Mouse (Mus musculus) left cerebral cortex, adult 11 months (tissue): Measurements from ENCODE around the gene Crat.
"Not testable (repeated sequence)": the region's sequence is repeated elsewhere in the genome, so short reads cannot be mapped to it uniquely, and the experiment has no call there.

Source experiments
- DNase-seq: peaks from one replicate; pipeline ENCODE4 v3.0.0; 2022; ENCODE audit warnings: low spot score

Gene Crat

DNA sequence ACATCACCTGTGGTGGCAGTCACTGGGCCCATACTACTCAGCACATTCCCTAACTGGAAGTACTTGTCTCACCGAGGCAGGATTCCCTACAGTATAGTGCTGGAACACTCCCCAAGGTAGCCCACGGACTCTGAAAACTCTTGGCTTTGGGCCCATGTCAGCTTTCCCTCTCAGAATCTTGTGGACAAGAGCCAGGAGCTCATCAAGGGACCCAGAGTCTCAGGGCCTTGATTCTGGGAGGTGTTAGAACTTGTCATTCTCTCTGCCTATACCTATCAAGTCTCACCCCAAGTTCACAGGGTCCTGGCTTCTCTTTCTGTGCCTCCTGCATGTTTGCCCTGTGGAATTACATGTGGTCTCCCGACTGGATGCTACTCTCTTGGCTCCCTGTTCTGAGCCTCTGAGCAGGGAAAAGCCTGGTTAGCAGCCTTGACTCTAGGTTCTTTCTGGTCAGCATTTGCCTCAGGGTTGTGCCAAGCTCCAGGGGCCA lies 24.6 kb upstream of the Crat start:
- DNase-seq: no peak

DNA sequence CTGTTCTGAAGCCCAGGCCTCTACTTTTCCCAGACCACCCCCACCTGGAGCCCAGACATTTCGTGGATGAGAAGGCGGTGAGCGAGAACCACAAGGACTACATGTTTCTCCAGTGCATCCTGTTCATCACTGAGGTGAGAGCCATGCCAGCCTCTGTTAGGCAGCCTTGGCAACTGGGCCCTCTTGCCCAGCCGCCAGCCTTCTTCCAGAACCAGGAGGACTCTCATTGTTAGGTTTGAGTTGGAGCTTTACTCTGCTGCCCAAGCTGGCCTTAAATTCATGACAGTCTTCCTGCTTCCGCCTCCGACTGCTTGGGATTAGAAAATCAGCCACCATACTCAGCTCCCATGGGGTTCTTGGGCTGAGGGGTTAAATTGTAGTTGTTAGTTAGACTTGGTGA lies 24.0 kb upstream of the Crat start:
- no peak for DNase-seq

GRCm38 (mm10) chr2:30437791-30438190 lies 22.2 kb upstream of the Crat start:
- no peak for DNase-seq

DNA sequence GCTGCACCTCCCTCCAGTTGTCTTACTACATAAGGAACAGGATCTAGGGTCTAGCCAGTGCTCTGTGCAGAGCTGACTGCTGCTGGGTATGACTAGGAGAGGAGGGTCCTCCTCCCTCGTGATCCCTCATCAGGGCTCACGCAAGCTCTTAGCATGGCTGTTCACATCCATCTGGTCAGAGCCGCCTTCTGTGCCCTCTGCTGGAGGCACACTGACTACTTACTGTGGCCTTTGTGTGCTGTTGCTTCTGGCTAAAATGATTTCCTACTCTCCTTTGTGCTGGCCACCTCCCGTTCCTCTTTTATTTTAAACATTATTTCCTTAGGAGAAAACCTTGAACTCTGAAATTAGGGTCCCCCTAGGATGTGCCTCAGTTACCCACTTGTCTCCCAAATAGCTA lies 21.2 kb upstream of the Crat start:
- DNase-seq: no peak

DNA sequence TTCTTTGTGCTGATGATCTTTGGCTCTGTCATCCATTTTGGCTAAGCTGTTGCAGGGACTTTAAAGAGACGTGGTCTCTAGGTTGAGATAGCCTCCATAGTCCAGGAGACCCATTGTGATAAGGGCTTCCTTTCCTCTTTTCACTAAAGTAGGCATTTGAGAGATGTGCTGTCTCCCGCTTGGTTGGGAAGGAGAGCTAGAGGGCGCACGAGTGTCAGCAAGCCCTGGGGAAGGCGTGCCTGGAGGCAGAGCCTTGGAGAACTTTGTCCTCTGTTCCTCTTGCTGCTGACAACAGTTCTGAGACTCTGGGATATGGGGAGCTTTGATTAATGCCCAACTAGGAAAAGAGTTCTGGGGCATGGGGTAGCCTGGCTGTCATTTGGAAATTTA lies 20.5 kb upstream of the Crat start:
- DNase-seq: no peak

- DNase-seq: peak; percentile 62
Measured at GRCm38 (mm10) chr2:30435326-30436155, 19.9 kb upstream of the Crat start.

DNA sequence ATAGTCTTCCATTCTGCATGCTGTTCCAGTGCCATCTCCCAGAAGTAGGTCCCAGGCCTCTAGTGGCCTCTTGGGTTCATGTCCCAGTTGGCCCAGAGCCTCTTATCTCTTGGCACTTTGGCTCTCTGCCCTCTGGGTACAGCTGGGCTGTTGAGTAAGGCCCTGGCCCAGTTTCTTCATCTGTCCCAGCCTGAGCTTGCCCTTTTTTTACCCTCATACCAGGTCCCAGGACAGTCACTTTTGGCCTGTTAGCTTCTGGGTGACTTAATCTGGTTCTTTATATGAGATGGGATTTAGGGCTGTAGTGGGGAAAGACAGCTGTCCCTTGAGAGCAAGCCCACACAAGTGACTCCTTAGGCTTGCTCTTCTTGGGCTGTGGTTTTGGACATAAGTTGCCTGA lies 13.5 kb upstream of the Crat start:
- DNase-seq: no peak

- DNase-seq: no peak
Measured at GRCm38 (mm10) chr2:30421432-30421831, 5.8 kb upstream of the Crat start.

DNA sequence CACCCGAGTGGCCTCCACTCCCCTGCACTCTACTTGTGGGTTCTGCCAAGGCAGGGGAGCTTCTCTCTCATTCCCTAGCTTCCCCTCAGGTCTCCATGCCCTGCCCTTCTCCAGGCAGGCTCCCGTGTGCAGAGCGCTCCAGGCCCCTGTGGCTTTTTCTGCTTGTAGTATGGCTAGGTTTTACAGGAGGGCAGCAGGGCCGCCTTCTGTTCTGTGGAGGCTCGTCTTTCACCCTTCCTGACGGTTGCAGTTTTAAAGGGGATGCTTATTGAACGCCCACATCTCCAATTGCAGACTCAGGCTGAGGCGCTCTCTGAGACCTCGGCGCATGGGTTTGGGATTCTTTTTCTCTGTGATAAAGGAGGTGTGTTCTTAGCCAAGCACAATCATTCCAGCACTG lies 3.5 kb upstream of the Crat start:
- DNase-seq: no peak

DNA sequence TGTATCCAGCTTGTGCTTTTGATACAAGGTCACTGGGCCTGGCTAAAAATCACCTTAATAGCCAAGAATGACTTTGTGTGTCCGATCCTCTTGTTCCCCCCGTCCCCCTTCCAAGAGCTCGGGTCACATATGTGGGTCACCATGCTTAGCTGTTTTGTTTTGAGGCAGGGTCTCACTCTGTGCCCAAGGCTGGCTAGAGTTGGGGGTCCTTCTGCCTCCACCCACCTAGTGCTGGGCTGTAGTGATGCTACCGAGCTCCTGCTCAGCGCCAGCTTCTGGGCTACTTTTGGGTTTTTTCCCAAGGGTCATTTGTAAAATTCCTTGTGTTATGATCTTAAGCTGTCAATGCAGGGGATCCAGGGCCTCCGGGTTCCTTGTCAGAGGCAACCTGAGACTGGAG lies 2.6 kb upstream of the Crat start:
- no peak for DNase-seq

- no peak for DNase-seq
Measured at GRCm38 (mm10) chr2:30417595-30418165, 2.1 kb upstream of the Crat start.

DNA sequence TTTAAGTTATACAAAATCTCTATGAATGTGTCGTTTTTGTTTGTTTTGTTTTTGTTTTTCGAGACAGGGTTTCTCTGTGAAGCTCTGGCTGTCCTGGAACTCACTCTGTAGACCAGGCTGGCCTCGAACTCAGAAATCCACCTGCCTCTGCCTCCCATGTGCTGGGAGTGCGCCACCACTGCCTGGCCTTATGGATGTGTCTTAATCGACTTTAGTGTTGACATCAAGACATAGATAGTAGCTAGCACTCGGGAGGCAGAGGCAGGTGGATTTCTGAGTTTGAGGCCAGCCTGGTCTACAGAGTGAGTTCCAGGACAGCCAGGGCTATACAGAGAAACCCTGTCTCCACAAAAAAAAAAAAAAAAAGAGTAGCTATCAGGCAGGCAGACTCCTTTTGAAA lies 1.5 kb upstream of the Crat start:
- not testable (repeated sequence) for DNase-seq

DNA sequence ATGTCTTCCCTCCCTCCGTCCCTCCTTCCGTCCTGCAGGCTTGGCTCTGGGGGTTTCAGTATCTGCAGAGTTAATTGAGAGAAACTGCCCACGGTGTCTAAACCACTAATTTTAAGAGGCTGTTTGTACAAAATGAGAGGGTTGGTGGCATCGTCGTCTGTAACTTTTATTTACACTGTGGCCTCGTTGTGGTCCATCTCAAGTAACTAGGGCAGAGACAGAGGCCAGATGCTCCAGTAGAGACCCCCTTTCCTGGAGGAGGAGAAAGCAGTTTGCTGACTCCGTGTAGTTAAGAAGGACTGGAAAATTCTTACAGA lies 994 bp upstream of the Crat start:
- no peak for DNase-seq

GRCm38 (mm10) chr2:30415936-30416648 lies 479 bp upstream of the Crat start, which contains the start of gene Ptpa:
Gene Ptpa (plus strand): TSS chr2:30416039.
- DNase-seq: peak; percentile 90

- no peak for DNase-seq
Measured at GRCm38 (mm10) chr2:30414681-30415080, 932 bp downstream of the Crat start.

- DNase-seq: no peak
Measured at GRCm38 (mm10) chr2:30414101-30414500, 1.5 kb downstream of the Crat start.

DNA sequence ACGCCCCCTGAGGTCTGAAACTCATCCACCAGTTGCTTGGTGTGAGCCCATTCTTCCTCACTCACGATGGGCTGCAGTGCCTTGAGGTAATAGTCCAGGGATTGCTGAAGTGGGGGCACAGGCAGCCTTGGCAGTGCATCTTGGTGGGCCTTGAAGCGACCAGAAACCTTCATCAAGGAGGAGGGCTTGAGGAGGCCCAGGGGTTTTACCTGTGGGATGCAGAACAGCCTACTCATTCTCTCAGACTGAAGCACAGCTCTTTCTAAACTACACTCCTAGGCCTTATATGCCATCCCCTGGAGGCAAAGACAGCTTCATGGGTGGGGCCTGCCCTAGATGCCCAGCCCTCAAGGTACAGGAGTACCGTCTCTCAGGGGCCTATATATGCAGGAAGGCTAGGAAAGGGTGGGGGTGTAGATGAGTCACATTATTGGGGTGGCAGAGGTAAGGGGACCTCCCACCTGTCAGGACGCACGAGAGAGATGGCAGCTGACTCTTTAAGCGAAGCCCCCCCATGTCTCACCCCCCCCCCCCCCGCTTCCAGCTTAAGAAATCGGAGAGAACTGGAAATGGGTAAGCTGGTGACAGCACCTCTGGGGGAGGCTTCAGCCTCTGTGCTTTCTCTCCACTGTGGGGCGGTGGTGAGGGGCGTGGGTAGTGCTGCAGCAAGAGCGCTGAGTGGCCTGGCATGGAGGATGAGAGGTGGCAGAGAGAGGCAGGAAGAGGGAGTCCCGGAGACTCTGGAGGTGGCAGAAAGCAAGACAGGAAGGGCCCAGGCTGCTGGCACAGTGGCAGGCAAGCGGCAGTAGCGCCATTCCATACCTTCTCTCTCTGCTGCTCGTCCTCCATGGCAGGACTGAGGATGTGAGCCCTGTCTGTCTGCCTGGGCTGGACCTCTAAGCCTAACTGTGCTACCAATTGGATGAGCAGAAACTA lies 2.3 kb downstream of the Crat start:
- peak; percentile 67 for DNase-seq

DNA sequence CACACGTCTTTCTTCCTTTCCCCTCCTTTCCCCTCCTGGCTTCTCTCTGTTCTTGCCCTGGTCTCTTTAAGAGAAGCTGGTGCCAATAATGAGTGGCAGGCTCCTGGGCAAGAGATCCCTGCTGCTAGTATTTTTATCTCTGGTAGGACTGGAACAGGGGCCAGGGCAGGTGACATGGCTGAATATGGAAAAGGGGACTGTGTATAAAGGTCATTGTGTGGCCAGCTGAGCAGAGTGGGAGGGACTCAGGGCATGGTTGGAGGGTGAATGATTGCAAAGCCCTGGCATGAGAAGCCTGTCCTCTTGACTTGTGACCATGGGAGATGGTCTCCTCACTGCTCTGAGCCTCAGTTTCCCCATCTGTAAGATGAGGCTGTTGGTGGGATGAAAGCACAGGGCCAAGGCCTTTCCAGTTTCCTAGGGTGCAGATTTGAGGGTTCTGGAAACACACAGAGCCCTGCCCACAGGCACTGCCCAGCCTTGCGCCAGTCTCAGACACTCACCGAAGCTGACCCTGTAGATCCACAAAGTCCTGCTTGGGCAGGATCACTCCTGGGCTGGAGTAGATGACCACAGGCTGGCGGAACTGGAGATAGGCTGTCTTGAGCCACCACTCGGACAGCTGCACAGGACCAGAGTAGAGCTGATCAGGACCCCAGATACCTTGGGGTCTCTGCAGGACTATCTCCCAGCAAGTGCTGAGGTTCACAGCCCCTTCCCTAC lies 6.0 kb downstream of the Crat start:
- no peak for DNase-seq

DNA sequence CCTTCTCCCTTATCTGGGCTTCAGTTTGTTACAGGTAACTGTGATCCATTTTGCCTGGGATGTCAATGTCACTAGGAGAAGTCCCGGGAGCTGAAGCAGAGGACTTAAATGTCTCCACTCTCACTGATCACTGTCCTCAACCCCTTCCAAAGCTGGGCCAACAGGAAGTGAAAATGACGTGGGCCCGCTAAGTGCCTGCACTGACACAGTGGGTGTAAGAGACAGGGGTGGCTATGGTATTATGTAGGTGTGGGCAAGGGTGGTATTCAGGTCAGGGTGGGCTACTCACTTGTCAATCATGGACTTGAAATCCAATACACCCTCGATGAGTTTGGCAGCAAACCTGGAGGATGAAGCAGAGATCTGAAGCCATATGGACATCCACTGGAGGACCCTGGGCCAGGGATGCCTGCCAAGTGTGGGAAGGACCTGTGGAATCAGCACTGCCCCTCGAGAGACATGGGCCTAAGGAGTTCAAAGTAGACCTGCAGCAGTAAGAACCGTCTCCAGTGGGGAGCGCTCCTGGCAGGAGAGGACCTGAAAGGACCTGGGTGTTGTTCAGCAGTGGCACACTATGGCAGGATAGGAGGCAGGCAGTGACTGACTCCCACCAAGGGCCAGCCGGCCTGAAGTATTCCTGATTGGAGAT lies 7.0 kb downstream of the Crat start:
- DNase-seq: no peak

DNA sequence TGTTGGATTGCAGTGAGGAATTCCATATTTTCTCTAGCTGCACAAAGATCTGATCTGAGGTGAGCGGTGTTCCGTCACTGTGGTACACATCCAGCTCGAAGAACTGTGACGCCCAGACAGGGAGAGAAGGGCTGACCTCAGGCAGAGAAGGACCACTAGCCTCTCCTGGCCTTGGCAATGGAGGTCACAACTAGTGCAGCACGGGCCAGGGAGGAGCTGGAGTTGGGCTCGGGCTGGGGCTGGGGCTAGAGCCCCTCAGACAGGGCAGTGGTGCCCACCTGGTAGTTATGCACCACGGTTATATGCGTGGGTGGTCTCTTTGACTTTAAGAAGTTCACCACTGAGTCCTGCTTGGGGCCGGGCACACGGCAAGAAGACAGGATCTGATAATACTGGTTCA lies 7.8 kb downstream of the Crat start:
- DNase-seq: no peak

- DNase-seq: no peak
Measured at GRCm38 (mm10) chr2:30407221-30407620, 8.4 kb downstream of the Crat start.
